Mouse (Mus musculus): ENCODE data around the gene Vamp5.

The Vamp5 gene

DNA sequence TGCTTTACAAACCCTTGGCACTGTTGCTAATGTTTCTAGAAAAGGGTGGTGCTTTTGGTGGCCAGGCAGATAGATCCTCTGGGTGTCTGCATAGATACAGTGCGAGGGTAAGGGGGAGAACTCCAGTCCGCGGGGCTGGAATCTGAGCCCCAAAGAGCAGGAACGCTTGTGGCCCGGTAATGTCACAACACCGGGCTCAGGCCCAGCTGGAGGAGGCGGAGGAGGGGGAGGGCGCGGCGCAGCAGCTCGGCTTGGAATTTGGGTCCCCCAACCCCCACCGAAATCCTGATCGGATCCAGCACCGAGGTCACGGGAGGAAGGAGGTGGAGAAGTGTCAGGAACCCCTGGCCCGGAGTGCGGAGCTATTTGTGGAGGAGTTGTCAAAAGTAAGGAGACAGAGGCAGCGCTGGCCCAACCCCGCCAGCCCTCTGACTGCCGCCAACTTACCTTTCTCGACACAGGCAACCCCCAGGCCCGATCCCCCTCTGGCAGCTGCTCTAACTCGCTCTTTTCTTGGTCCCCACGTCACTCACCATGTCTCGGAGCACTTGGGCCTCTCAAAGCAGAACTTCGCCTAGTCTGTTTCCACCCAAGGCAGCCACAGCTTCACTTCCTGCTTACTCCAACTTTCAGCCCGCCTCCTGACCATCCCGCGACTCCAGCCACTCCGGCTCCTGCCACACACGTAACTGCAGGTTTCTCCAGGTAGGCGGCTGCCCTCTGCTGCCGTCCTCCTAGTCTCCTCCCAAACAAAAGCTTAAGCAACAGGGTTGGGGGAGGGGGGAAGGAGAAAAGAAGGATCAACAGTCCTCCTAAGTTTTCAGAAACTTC lies 9.9 kb upstream of the Vamp5 start, which contains the start of gene Vamp8:
TSS of gene Vamp8 (minus strand) at position 763 of the 831 bp plus-strand sequence.
- DNase-seq (ENCODE audit: low spot score in 2 of 2), result peak; percentile 60 to 63

DNA sequence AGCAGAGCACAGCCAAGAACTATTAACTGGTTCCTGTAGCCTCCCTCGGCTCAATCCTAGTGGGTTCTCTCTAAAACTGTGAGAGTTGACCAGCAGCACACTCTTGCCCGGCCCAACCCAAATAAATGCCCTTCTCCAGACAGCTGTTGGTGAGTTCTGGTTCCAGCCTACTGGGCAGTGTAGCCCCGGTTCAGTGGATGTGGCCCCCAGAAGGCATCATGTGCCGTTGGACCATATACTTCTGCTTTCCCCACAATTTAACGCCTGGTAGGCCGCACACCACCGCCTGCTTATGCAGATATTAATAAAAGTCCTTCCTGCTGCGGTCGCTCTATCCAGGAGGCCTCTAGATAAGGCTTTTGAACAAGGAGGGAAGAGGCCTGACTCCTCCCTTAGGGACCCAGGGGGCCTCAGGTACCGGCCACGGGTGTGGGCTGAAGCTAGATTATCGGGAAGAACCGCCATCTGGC lies 9.2 kb upstream of the Vamp5 start:
- DNase-seq (ENCODE audit: low spot score in 2 of 2), result no peak

DNA sequence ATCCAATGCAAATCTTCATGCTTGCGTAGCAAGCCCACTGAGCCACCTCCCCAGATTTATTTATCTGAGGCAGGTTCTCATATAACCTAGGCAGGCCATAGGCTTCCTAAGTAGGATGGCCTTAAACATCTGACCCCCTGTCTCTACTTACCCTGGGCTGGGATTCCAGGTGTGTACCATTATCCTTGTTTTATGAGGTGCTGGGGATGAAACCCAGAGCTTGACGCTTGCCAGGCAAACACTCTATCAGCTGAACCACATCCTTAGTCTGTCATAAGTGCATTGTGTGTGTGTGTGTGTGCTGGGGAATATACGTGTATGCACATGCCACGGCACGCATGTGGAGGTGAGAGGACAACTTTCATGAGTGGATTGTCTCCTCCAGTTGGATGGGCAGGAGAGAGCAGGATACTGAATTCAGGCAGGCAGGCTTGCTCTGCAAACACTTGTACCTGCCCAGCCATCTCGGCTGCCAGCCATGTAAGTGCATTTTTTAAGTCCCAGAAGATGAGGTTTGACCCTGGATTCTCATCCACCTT lies 8.6 kb upstream of the Vamp5 start:
- no peak for DNase-seq (ENCODE audit: low spot score in 2 of 2)

DNA sequence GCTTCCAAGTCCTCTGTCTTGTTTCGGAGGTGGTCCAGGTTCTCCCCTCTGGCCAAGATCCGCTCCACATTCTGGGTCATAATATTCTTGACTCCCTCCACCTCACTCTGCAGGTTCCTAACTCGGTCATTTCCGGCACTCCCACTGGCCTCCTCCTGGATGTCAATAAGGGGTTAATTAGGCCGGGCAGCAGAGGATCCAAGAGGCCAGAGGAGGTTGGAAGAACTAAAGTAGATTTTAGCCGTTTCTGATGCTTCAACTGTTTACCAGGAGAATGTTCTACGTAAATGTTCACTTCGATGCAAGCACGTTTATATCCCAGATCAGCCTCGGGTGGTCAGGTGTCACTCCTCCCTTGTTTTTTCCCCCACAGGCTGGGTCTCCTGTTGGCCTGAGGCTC lies 8.0 kb upstream of the Vamp5 start:
- DNase-seq (ENCODE audit: low spot score in 2 of 2), result no peak

GRCm38 (mm10) chr6:72387816-72388215 lies 7.5 kb upstream of the Vamp5 start:
- DNase-seq (ENCODE audit: low spot score in 2 of 2), result no peak

DNA sequence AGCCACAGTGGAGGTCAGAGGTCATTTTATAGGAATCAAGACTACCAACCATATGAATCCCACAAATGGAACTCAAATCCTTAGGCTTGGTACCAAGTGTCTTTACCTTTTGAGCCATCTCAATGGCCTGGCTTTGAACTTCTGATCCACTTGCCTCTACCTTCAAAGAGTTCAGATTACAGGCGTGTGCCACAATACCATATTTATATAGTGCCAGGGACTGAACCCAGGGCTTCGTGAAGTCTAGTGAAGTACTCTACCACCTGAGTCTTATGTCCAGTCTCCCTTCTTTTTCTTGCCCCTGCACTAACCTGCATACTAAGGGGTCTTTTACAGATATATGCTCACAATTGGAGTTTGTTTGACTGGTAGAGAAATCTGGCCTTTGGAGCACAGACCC lies 6.3 kb upstream of the Vamp5 start:
- no peak for DNase-seq (ENCODE audit: low spot score in 2 of 2)

- no peak for DNase-seq (ENCODE audit: low spot score in 2 of 2)
Observed at GRCm38 (mm10) chr6:72385258-72385657, 5.0 kb upstream of the Vamp5 start.

GRCm38 (mm10) chr6:72383952-72384351 lies 3.7 kb upstream of the Vamp5 start:
- no peak for DNase-seq (ENCODE audit: low spot score in 2 of 2)

DNA sequence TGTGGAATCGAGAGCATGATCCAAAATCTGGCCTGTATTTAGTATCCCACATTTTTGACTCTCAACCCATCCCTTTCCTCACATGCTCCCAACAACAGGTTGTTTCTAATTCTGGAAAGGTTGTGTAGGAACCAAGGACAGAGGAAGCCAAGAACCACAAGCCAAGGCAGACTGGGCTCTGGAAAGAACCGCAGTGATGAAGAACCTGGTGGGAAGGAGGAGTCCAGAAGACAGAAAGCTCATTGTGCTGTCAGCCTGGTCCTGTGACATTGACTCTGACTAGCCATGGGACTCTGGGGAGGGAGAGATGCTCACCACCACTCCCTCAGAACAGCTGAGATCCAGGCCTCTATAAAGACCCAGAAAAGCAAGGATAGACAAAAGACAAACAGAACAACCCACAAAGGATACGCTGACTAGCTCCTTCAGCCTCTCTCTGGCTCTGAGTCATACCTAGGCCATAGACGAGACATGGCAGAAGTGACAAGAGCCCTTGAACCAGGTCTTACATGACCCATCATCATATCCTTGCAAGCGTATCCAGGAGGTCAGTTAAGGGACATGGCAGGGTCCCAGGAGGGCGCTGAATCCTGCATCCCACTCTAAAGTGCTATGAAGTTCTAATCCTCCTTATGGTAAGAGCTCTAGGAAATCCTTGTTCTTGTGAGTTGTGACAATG lies 3.0 kb upstream of the Vamp5 start:
- no peak for DNase-seq (ENCODE audit: low spot score in 2 of 2)

- no peak for DNase-seq (ENCODE audit: low spot score in 2 of 2)
Observed at GRCm38 (mm10) chr6:72382494-72382893, 2.2 kb upstream of the Vamp5 start.

DNA sequence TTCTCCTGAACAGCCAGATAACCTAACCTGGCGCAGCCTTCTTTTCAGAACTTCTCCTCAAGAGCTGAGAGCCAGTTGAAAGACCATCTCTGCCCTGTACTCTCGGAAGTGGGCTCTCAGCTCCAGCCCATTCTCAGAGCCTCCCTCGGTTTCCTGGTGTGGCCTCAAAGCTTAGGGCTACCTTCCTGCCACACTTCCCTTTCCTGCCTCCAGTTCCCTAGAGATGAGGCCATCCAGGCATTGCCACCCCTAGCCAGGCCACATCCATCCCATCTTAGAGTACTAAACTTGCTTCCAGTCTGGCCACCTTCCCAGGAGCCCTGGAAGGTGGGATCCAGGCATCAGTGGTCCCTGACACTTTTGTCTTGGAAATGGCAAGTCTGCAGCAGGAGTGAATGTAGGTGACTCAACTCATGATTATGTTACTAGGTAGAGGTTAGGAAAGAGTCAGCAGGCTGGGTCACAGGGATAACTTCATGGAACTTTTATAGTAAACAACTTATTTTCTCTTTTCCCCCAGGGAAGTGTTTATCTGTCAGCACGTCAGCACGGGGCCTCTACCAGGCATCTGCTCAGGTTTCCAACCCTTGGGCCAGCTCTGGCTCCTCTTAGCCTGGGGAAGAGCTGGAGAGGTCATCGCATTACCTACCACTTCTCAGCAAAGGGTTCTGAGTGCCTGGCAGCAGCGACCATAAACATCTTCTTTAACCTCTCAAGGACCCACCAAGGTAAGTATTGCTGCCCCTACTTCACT lies 714 bp downstream of the Vamp5 start:
- no peak for DNase-seq (ENCODE audit: low spot score in 2 of 2)

GRCm38 (mm10) chr6:72378510-72379234 lies 1.6 kb downstream of the Vamp5 start:
- no peak for DNase-seq (ENCODE audit: low spot score in 2 of 2)

- no peak for DNase-seq (ENCODE audit: low spot score in 2 of 2)
Observed at GRCm38 (mm10) chr6:72374820-72375563, 5.3 kb downstream of the Vamp5 start.

DNA sequence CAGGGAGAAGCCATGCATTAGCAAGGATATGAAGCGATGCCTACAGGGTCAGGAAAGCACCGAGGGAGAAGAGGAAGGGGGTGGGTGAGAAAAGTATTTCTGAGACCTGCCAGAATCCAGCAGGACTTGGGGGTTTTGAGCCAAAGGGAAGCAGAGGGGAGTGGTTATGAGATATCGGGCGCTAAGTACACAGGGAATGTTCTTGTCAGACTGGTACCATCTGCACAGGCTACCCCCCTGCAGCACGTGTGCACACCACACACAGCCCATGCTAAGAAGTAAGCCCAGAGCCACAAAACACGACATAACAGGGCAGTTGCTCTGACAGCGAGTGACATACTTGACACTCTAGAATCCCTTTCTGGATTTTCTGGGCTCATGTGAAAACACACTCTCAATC lies 6.1 kb downstream of the Vamp5 start:
- no peak for DNase-seq (ENCODE audit: low spot score in 2 of 2)

GRCm38 (mm10) chr6:72373184-72373583 lies 7.1 kb downstream of the Vamp5 start:
- no peak for DNase-seq (ENCODE audit: low spot score in 2 of 2)

DNA sequence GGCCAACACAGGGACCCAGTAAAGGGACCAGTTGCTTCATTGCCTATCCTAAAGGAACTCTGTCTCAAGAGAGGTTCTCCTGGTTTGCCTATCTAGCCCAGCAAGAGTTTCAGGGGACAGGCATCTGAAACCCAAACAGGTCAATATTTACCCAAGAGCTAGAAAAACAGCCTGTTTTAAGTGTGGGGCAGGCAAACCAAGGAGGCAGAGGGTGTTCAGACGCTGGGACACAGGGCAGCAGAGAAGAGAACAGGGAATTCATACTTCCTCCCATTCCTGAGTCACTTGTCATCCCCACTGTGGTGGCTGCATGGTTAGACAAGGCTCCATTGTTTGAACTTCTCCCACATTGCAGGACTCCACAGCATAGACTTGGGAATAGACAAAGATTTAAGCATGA lies 8.7 kb downstream of the Vamp5 start:
- DNase-seq (ENCODE audit: low spot score in 2 of 2), result no peak

DNA sequence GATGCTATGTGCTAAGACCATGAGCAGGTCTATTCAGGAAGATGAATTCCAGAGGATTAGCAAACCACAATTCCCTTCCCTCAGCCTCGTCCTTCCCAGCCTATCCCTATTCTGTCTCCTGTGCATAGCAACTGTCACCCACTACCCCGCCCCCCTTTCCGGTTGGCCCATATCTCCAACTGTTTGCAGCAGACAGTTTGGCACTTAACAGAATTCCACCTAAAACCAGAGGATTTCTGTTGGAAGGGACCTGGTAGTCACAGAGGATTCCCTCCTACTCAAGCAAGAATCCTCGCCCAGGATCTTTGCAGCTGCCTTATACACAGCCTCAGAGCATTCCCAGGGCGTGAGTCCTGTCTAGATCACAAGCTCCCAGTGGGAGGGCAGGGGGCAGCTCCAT lies 9.1 kb downstream of the Vamp5 start:
- DNase-seq (ENCODE audit: low spot score in 2 of 2), result no peak

- DNase-seq (ENCODE audit: low spot score in 2 of 2), result no peak
Observed at GRCm38 (mm10) chr6:72370091-72370490, 10.2 kb downstream of the Vamp5 start.

GRCm38 (mm10) chr6:72369557-72369956 lies 10.7 kb downstream of the Vamp5 start:
- DNase-seq (ENCODE audit: low spot score in 2 of 2), result no peak

GRCm38 (mm10) chr6:72367460-72367974 lies 12.8 kb downstream of the Vamp5 start:
- no peak for DNase-seq (ENCODE audit: low spot score in 2 of 2)

Measured in spleen, postnatal 14 days (tissue).